Mouse (Mus musculus): Measurements from ENCODE around the gene Spns3.

Spns3 gene

GRCm38 (mm10) chr11:72550134-72550988 lies at the start of gene Spns3:
Gene Spns3 (minus strand): TSS chr11:72550506.
- no peak for DNase-seq (ENCODE audit: low spot score in 2 of 2)

- no peak for DNase-seq (ENCODE audit: low spot score in 2 of 2)
Measured at GRCm38 (mm10) chr11:72597780-72598179, 47.5 kb upstream of the Spns3 start.

GRCm38 (mm10) chr11:72595010-72595737 lies 44.9 kb upstream of the Spns3 start:
- no peak for DNase-seq (ENCODE audit: low spot score in 2 of 2)

GRCm38 (mm10) chr11:72587537-72588233 lies 37.4 kb upstream of the Spns3 start:
- DNase-seq (ENCODE audit: low spot score in 2 of 2): no peak

GRCm38 (mm10) chr11:72586570-72586969 lies 36.3 kb upstream of the Spns3 start:
- no peak for DNase-seq (ENCODE audit: low spot score in 2 of 2)

- DNase-seq (ENCODE audit: low spot score in 2 of 2): no peak
Measured at GRCm38 (mm10) chr11:72583092-72583491, 32.8 kb upstream of the Spns3 start.

DNA sequence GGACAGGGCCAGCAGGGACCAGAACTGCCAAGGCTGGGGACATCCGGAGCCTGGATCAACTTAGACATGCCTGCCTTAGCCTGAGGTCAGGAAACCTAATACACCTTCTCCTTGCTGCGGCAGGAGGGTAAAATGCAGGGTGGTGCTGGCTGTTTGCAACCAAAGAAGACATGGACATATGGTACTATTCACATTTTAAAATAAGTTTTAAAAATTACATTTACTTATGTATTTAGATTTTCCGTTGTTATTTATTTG lies 32.1 kb upstream of the Spns3 start:
- no peak for DNase-seq (ENCODE audit: low spot score in 2 of 2)

GRCm38 (mm10) chr11:72581609-72582447 lies 31.5 kb upstream of the Spns3 start:
- peak; percentile 9 to 14 for DNase-seq (ENCODE audit: low spot score in 2 of 2)

DNA sequence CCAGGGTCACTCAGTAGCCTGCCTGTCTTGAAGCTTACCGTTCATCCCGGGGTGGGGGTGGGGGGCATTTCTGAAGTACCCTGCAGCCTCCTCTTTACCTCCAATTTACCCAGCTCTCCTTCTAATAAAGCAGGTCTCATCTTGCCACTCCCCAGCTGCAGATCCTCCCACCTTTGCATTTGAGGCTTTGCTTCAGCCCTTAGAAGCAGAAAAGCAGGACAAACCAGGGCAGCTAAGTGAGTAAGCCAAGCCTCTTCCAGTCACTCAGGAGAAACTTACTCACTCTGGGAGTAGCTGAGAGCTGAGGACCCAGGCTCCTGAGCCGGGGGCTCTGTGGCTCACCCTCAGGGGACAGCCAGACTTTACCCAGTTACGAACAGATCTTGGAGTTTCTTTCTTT lies 28.2 kb upstream of the Spns3 start:
- peak in 1 of 2 experiments; percentile 51 for DNase-seq (ENCODE audit: low spot score in 2 of 2)

GRCm38 (mm10) chr11:72576466-72577351 lies 26.4 kb upstream of the Spns3 start:
- peak; percentile 17 to 45 for DNase-seq (ENCODE audit: low spot score in 2 of 2)

DNA sequence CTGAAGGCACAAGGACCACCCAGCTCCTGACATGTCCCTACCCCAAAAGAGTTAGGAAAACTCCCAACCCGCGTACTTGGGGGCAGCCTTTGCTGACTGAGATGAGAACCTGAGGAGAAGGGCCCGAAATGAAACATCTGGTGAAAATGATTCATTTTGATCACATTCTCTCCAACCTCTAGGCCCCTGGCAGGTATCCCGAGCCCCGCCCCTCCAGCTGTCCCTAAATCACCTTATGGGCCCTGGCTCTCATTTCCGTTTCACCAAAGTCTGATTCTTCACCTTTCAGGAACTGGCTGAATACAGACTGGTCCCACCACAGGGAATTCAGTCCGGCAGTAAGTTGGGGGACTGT lies 25.8 kb upstream of the Spns3 start:
- no peak for DNase-seq (ENCODE audit: low spot score in 2 of 2)

DNA sequence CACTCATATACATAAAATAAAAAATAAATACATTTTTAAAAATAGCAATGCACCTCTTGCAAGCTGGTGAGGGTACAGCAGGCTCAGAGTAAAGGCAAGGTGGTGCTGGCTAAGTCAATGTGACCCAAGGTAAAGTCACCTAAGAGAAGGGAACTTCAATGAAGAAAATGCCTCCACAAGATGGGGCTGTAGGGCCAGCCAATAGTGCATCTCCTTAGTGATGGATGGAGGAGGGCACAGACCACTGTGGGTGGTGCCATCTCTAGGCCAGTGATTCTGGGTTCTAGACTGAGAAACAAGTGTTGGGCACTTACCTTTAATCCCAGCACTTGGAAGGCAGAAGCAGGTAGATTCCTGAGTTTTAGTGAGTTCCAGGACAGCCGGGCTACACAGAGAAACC lies 23.5 kb upstream of the Spns3 start:
- DNase-seq (ENCODE audit: low spot score in 2 of 2): peak in 1 of 2 experiments; percentile 20

DNA sequence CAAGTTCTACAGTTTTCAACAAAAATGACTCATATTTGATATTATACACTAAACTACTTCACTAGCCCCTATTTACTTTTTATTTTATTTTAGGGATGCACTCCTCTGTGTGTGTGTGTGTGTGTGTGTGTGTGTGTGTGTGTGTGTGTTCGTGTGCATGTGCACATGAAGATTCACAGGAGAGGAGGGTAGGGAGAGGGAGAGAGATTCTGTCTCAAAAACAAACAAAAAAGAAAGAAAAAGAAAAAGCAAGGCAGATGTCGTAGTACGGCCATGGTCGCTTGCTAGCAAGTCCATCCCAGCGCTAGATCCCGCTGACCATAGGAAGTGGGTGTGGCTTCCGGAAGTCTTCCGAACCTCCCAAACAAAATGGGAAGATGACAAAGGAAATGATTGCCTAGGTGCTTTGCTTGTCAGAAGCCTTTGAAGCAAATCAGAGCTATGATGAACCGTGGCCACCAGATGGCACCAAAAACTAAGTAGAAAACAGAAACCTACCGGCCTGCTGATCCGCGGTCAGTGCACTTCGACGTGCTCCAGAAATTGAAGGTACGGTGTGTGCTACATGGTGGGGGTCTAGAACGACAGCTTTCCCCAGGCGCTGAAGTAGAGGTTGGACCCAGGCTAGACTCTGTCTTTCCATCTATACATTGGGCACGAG lies 20.1 kb upstream of the Spns3 start:
- DNase-seq (ENCODE audit: low spot score in 2 of 2): peak; percentile 61 to 67

DNA sequence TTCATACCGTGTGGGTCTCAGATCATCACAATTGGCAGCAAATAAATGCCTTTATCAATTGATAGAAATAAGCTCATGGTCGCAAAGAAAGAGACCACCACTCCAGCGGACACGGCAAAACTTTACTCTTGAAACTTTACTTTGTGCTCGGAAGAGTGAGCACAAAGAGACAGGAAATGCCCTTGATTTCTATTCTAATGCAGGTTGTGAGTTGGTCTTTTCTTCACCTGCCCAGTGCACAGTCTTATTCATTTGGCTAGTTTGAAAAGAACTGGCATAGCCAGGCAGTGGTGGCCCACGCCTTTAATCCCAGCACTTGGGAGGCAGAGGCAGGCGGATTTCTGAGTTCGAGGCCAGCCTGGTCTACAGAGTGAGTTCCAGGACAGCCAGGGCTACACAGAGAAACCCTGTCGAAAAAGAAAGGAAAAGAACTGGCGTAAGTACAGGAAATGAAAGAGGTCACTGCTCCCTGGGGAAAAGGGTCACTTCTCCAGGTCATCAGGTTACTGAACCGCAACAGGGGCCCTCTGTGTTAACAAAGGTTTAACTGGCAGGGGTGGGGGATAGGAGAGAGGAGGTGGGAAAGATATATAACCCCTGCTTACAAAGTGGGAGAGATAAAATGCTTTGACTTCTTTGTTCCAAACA lies 19.5 kb upstream of the Spns3 start:
- DNase-seq (ENCODE audit: low spot score in 2 of 2): no peak

DNA sequence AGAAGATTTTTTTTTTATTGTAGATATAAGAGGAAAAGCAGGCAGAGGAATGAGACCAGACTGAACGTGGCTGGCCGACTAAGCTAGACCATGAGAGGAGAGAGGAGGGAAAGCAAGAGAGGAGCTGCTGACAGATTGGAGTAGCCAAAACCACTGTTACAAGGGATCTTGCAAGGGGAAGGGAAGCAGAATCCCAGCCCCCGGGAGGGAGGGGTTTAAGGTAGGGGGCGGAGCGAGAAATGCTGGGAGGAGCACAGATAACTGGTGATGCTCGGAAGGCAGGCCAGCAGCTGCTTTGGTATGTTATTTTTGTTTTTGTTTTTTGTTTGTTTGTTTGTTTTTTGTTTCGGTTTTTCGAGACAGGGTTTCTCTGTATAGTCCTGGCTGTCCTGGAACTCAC lies 18.7 kb upstream of the Spns3 start:
- no peak for DNase-seq (ENCODE audit: low spot score in 2 of 2)

DNA sequence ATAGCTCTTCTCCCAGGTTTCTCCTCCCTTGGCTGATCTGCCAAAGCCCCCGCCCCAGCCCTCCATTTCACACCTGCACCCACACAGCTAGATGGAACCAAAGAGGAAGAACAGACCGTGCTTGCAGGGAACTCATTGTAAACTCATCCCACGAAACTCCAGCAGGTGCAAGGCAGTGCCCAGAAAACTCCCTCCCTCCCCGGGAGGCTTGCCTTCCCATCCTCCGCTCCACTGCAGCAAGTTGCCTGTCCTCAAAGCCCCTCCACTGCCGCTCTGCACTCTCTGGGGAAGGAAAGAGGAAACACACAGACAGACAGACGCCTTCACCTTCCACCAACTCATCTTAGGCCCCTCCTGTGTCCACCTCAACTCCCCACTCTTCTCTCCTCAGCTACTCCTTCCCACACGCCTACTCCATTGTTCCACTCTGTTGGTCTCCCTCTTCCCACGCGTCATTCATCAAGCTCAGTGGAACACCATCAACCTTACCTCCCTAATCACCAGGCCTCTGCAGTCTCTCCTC lies 16.6 kb upstream of the Spns3 start:
- no peak for DNase-seq (ENCODE audit: low spot score in 2 of 2)

DNA sequence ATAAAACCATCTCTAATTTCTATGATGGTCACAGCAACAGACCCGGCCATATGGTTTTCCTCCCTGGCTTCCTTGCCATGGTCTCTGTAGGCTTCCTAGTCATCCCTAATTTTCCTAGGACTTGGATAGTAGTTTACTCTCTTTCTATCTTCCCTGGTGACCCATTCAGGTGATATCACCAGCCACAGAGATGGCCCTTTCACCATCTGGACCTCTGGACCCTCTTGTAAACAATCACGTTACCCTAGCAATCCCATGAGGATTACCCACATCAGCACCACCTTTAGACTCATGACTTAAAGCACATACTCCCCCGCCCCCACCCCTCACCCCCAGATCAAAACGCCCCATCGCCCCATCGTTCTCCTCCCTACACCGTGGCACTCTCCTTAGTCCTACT lies 16.0 kb upstream of the Spns3 start:
- DNase-seq (ENCODE audit: low spot score in 2 of 2): no peak

DNA sequence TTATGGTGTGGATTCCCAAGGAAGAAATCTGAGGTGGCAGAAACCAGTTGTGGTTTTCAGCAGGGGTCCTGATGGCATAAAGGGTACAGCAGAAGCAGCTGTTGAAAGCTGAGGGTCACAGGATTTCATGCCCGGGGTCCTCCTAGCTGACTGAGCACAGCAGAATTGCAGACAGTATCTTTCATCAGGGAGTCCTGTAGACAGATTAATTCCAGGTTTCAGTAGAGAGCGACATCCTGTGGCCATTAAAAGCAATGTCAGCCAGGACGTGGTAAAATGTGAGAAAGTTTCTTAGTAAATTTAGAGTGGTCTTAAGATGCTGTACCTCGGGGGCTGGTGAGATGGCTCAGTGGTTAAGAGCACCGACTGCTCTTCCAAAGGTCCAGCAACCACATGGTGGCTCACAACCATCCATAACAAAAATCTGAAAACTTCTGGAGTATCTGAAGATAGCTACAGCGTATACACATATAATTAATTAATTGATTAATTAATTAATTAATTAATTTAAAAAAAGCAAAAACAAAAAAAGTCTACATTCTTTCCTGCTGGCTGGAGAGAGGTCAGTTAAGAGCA lies 14.0 kb upstream of the Spns3 start:
- no peak for DNase-seq (ENCODE audit: low spot score in 2 of 2)

DNA sequence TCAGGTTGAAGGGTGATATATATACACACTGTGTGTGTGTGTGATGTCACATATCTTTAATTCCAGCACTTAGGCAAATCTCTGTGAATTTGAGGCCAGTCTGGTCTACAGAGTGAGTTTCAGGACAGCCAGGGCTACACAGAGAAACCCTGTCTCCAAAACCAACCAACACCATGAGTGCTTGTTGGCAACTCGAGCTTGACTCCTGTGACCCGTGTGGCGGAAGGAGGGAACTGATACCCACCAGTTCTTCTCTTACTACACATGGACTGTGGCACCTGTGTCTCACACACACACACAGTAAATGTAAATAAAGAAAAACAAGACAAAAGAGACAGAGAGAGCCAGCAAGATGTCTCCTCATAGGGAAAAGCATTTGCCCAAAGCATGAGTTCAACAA lies 10.4 kb upstream of the Spns3 start:
- DNase-seq (ENCODE audit: low spot score in 2 of 2): no peak
